Mouse (Mus musculus) lung, adult 2 months (tissue): Measurements from ENCODE around the gene Hikeshi.

Source experiments
- CTCF ChIP-seq: fragments of 200-500 bp; IDR thresholded peaks from 2 replicates; pipeline ENCODE4 v1.5.1; 2011; ENCODE audit warnings: mild to moderate bottlenecking, low read length, control low read depth; ENCODE audit not compliant: insufficient read depth
- POLR2A ChIP-seq: fragments of 200-500 bp; IDR thresholded peaks from 2 replicates; pipeline ENCODE4 v1.6.1; 2011; ENCODE audit warnings: low read depth, mild to moderate bottlenecking, control low read depth, low read length, borderline replicate concordance; ENCODE audit errors: extremely low read depth

DNA sequence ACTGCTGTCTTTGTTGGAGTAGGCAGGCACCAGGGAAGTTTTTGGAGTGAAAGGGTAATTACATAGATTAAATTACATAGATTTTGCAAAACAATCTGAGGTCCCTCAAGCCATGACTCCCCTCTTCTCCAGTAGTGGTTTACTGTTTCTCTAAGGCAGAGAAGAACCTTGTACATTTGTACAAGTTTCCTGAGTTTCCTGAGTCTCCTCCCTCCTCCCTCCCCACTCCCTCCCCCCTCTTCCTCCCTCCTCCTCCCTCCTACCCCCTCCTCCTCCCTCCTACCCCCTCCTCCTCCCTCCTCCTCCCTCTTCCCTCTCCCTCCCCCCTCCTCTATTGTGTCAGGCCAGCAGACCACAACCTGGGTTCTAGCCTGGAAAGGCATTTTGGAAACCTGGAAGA lies 43.4 kb upstream of the Hikeshi start:
- TF ChIP-seq POLR2A: no peak
- no peak for TF ChIP-seq CTCF
